ENCODE assay signal across 10 mouse cellular contexts in the genomic region with DNA sequence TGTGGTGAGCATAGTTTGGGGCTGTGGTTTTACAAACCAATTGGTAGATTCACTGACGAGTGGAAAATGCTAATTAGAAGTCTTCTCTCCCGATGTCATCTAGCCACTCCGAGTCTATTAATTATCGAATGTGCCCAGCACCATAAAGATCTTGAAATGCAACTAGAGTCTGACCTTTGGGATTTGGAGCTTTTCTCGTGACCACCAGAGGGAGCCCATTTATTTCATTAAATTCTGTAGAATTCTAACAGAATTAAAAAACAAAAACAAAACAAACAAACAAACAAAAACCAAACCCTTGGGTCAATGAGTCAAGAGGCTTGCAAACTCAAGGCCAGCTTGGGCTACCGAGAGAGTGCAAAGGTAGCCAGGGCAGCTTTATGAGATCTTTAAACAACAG. TPM values are rescaled to one million over a fixed set of nuclear protein-coding genes. Genes with fewer than 3 reads are reported as not detected.
DNase-seq lines count a peak whose midpoint lies in the region; ATAC-seq and TF ChIP-seq lines count a peak whose summit lies in the region.
"Had no signal": no experiment of that assay in that cellular context is flagged by ENCODE, and none has a peak within 500 bp of the region (broad histone marks: within the 10 kb centered on the region; RNA-seq: fewer than 3 reads in every experiment).

No protein-coding gene starts in this region.

- H3K4me1 ChIP-seq in heart, embryonic 10.5 days = 0 out of 2 replicates have a peak, but pooled peaks cover 5% of the 10 kb centered on the region
- peaks cover 4% of the 10 kb centered on the region; the same call in 1 of the 2 replicates for H3K4me1 ChIP-seq in lung, embryonic 14.5 days (ENCODE audit: insufficient read depth)
- H3K4me1 ChIP-seq: embryonic facial prominence, embryonic 12.5 days had no signal

- no peaks in the 10 kb centered on the region for H3K36me3 ChIP-seq in heart, embryonic 10.5 days
- H3K36me3 ChIP-seq in lung, embryonic 14.5 days (ENCODE audit: insufficient read depth) = no peaks in the 10 kb centered on the region
- H3K36me3 ChIP-seq: embryonic facial prominence, embryonic 12.5 days; heart, embryonic 12.5 days had no signal

- intact Hi-C loops in heart, postnatal 10 days (cut with DNase I) = loop anchor here (1.0 to 2.0 kb wide), 2 partner anchors 119 to 208 kb away; no protein-coding TSS in a partner anchor

- no peak overlapping the region for H3K4me3 ChIP-seq in heart, embryonic 10.5 days
- no peak overlapping the region for H3K4me3 ChIP-seq in lung, embryonic 14.5 days (ENCODE audit: low read depth, low read length)
- H3K4me3 ChIP-seq: embryonic facial prominence, embryonic 12.5 days; heart, embryonic 12.5 days had no signal

- no peak overlapping the region for H3K4me2 ChIP-seq in lung, embryonic 14.5 days
- H3K4me2 ChIP-seq: embryonic facial prominence, embryonic 12.5 days; heart, embryonic 12.5 days had no signal

- no peaks in the 10 kb centered on the region for H3K9me3 ChIP-seq in heart, embryonic 10.5 days
- no peaks in the 10 kb centered on the region for H3K9me3 ChIP-seq in lung, embryonic 14.5 days (ENCODE audit: low read depth, low read length)
- H3K9me3 ChIP-seq: embryonic facial prominence, embryonic 12.5 days; heart, embryonic 12.5 days had no signal

- 69% methylated on average over 6 of the region's 6 CpGs for WGBS in heart, embryonic 10.5 days
- 61% methylated on average over 6 of the region's 6 CpGs for WGBS in lung, embryonic 14.5 days

- ATAC-seq in lung, embryonic 14.5 days (ENCODE audit: insufficient read depth) = no peak

- H3K27me3 ChIP-seq in heart, embryonic 10.5 days (ENCODE audit: insufficient read depth, poor library complexity, severe bottlenecking) = no peaks in the 10 kb centered on the region
- H3K27me3 ChIP-seq in lung, embryonic 14.5 days (ENCODE audit: insufficient read depth, low read length) = no peaks in the 10 kb centered on the region
- H3K27me3 ChIP-seq: embryonic facial prominence, embryonic 12.5 days had no signal

- H3K27ac ChIP-seq in heart, embryonic 10.5 days = no peak overlapping the region
- H3K27ac ChIP-seq in lung, embryonic 14.5 days (ENCODE audit: low read depth) = no peak overlapping the region
- H3K27ac ChIP-seq: embryonic facial prominence, embryonic 12.5 days had no signal

- TF ChIP-seq CTCF in lung, embryonic 14.5 days (IDR thresholded peaks at IDR 0.05; ENCODE audit: low read depth) = peak; percentile 36

- H3K9ac ChIP-seq in lung, embryonic 14.5 days = no peak overlapping the region
- H3K9ac ChIP-seq: embryonic facial prominence, embryonic 12.5 days; heart, embryonic 12.5 days had no signal

- DNase-seq in adrenal gland, postnatal 10 days = peak; percentile 27
- no peak for DNase-seq in adrenal gland, adult 2 months
- DNase-seq in heart, postnatal 10 days = peak; percentile 15 to 31
- no peak for DNase-seq in heart, embryonic 10.5 days (ENCODE audit: low spot score)
- peak; percentile 70 for DNase-seq in lung, embryonic 14.5 days
- DNase-seq in lung, postnatal 4 days = no peak
- DNase-seq in lung, postnatal 25 days (ENCODE audit: low spot score) = peak; percentile 23
- DNase-seq in gastrocnemius, postnatal 25 days = no peak

RNA-seq across cellular contexts. Expression of gene Col23a1, which starts 37.2 kb away (rescaled TPM):
- total RNA-seq in adrenal gland, postnatal 10 days (2021) = 10 to 100 TPM in 1 of 2 experiments, 1 to 10 TPM in 1; 8.6 to 11.0 TPM
- total RNA-seq in adrenal gland, adult 2 months (2021) = 1 to 10 TPM; 1.1 to 6.9 TPM
- polyA plus RNA-seq in adrenal gland, adult 2 months (2012; rRNA removed) = 0.97 and 1.4 TPM in 2 replicates
- total RNA-seq in heart, postnatal 10 days (2021) = 1 to 10 TPM; 2.8 to 2.9 TPM
- polyA plus RNA-seq in heart, embryonic 10.5 days (2016; fragmentation: Nextera tagmentation; extraction: Ambion mirVana) = 10.2 and 12.1 TPM in 2 replicates
- 27.6 and 29.4 TPM in 2 replicates for polyA plus RNA-seq in lung, embryonic 14.5 days (2014; fragmentation: Nextera tagmentation; extraction: Ambion mirVana)
- total RNA-seq in gastrocnemius, postnatal 25 days (2021) = 1 to 10 TPM; 1.8 to 1.9 TPM

Comparison
In these comparisons a context has a peak if more than half of its experiments do, and no peak if none do; other contexts are left out.
1. DNase-seq: peak in adrenal gland, postnatal 10 days (single experiment), heart, postnatal 10 days (2 of 2), lung, embryonic 14.5 days (single experiment) and lung, postnatal 25 days (single experiment); none in adrenal gland, adult 2 months (single experiment), heart, embryonic 10.5 days (single experiment), lung, postnatal 4 days (0 of 2) and gastrocnemius, postnatal 25 days (single experiment).